Mouse (Mus musculus) adrenal gland, adult 10 weeks (tissue): ENCODE results near the gene BC025920. TPM values are rescaled to one million over a fixed set of nuclear protein-coding genes. Genes with fewer than 3 reads are reported as not detected.

ENCODE experiments used
- polyA plus RNA-seq: library from polyadenylated mRNA; stranded (reverse); fragments of 350-450 nt; fragmentation: Illumina TruSeq; extraction: RNeasy Lipid Tissue Mini Kit (QIAGEN cat#74804); gene quantifications from one replicate; pipeline ENCODE4 v1.2.3, GENCODE M21; 2014; ENCODE audit warnings: low read depth, low replicate concordance

Gene BC025920
- 1.3 TPM for polyA plus RNA-seq

DNA sequence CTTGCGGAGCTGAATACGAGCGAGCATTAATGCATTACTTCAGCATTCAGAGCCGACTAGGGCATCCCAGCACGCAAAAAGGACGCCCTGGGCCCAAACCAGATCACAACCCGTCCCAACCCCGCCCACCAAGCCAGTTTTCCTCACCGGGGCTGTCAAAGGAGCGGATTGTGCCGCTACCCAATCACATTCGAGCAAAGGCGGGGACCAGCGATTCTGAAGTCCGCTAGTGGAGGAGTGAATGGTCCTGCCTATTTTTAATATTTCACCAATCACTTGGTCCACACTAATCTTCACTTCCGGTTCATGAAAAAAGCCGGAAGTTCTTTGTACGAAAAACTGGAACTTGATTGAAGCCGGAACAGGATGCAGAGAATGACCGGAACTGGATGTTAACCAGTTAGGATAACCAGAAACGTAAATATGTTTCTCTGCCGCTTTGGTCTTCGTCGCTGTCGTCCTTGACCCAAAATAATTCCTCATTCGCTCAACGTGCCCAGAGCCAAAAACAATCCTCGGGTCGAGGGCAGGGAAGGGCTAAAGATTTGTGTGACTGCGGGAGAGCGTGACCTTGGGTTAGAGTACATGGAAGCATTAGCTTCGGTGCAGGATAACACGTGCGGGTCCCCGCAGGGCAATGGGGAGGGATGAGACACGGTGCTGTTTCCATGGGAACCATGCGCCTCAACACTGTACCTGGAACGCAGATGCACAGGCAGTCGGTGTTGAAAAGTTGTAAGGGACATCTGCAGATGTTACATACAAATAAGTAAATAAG, at the start of gene BC025920:
Gene BC025920 (plus strand): TSS at position 297 of the 778 bp plus-strand sequence.

DNA sequence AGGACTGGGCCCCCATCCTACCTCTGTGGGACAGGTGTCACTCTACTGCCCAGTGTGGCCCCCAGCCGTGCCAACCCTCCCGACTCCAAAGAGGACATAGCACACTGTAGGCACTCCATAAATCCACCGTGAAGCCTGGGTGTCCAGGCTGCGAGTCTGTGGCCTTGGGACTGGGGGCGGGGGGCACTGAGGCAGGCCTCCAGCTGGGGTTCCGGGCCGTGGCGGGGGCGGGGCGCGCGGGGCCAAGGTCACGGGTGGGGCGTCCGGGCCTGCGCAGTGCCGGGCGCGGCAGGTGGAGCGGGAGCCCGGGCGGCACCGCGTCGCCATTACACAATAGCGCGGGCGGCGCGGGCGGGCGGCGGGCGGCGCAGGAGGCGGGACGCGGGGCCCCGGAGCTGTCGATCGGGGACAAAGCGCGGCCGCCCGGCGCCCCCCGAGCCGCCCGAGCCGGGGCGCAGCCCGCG, 46.9 kb upstream of the BC025920 start, which contains the start of gene Aes:
Gene Aes (plus strand): TSS at position 326 of the 464 bp plus-strand sequence.

DNA sequence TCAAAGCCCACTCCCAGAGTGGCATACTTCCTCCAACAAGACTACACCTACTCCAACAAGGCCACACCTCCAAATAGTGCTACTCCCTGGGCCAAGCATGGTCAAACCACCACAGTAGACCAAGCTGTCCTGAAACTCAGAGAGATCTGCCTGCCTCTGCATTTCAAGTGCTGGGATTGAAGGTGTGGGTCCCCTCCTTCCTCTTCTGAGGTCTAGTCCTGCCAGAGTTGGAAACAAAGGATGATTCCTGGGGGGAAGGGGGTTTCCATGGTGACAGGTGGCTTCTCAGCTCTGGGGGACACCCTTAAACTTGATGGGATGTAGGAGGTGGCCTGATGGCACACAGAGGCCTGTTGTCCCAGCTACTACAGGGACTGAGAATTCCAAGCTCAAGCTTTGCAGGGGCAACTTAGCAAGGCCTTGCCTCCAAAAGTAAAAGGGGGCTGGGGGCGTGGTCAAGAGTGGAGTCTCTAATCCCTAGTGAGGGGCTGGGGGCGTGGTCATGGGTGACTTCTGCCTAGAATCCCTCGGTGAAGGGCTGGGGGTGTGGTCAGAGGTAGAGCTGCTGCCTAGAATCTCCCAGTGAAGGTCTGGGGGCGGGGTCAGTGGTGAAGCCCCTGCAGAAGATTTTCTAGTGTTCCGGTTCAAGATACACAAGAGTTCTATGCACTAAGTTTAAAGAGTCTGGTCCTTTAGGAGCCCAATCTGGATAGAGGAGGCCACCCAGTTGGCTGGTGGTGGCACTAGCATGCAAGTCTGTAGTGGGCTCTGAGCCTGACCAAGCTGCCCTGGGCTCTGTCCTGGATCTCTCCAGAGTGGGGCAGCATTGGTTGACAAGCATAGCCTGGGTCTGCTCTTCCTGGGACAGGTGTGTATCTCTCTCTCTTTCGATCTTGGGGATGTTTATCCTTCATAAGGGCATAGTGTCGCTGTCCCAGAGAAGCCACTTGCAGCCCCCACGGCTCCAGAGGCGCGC, 31.7 kb upstream of the BC025920 start, which contains the start of gene Tle2:
Gene Tle2 (plus strand): TSS at position 481 of the 976 bp plus-strand sequence.

DNA sequence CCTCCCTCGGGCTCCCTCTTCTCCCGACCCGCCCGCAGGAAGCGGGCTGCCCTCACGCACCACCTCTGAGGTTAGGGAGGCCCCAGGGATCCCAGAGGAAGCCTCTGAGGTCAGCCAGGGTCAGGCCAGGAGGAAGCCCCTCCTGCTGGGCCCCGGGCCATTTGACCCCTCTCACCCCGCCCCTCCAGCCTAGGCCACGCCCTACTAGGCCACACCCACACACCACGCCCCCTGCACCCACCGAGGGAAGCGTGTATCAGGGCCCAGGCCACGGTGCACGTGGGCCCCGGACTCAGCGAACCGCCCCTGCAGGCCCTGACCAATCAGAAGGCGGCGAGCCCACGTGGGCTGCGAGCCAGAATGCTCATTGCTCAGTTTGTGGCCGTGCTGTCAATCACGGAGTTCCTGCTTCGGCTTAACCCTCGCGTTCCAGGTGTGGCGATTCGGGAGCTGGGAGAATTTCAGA, 5.3 kb upstream of the BC025920 start, which contains the start of gene Tle6:
Gene Tle6 (minus strand): TSS at position 336 of the 466 bp plus-strand sequence.

DNA sequence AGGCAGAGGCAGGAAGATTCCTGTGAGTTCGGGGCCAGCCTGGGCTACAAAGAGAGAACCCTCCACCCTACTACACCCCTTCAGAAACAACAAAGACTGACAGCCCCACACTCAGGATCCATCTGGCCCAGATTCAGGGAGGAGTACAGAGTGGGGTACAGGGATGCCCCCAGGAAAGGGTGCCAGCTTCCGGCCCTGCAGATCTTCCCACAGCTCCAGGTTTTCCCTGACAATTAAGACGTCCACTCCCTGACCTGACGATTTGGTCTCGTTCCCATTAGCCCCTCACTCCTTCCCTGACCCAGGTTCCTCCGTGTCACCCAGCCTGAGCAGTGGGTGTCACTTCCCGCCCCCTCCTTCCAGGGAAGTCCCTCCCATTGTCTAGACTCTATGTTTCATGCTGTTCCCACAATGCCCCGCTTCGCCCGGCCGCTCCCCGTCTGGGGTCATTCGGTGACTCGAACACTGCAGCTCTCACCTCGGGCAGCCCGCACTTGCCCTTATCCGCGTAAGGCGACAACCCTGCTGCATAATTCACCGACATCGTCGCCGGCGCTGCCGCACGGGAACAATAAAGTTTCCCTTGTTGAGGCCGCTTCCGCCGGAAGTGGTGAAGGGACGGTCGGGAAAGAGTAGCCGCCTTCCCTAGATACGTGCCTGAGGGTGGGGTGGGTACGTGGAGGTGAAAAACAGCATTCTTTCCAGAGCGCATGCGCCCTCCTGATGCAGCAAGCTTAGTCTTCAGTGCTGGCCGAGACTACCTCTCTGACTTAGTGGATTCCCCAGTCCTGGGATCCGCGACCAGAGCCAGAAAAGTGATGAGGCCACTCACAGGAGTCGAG, 21.1 kb downstream of the BC025920 start, which contains the start of gene Sirt6:
Gene Sirt6 (minus strand): TSS at position 804 of the 842 bp plus-strand sequence.

DNA sequence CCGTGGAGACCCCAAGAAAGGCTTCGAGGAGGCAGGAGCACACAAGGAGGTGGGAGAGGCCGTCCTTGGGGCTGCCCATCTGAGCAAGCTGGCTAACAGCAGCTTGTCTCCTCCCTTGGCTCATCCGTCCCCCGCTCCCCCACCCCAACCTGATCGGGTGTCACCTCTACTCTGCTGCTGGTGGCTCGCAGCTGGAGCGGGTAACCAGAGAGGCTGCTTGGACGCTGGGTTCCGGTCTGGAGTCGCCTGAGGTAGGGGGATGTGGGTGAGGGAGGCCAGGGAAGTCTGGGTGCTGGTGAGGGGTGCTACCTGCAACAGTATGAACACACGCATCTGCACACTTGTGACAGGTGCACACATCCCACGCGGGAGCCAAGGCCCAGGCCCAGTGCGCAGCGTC, 22.3 kb downstream of the BC025920 start, which contains the start of gene Ankrd24:
Gene Ankrd24 (plus strand): TSS at position 151 of the 400 bp plus-strand sequence.

DNA sequence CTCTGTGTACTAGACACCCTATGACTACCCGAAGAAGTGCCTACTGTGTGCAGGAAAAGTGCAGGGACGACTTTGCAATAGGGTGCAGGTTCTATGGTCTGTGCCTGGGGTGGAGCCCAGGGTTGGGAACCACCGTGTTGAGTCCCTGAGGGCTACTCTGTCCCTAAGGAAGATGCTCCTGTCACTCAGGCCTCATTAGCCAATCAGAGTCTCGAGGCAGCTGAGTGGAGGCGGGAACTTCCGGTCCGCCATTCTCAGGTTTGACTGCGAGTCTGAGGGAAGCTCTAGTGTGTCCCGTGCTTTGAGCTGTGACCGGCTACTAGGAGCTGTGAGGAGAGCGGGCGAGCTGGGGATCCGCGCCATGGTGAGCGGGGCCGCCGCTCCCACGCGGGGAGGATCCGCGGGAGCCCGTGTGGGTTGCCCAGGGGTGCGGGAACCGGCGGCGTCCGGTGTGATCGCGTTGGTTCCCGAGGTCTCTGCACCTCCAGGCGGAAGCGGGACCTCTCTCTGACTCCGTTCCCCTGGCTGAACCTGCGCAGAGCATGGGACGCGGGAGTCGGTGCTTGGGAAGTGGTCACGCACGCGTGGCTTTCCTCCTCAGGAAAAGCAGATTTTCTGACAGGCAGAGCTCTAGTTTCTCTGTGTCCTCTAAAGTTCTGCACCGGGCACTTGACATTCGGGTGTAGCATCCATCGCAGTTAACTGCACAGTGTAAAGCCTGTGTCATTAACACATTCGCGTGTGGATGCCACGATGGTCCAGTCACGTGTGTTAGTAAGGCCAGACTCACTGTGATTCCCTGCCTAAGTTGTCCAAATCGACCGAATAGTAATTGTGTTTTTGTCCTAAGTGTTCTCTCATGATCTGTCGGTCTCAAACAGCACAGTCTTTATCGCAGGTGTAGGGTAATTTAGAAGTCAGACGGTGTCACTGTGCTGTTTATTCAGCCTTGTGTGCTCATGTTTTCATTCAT, 43.0 kb downstream of the BC025920 start, which contains the start of gene Gm10778:
Gene Gm10778 (plus strand): TSS at position 257 of the 973 bp plus-strand sequence.

Other genes starting within 250 kb of the BC025920 start
- gene Mfsd12, start 248.8 kb upstream of the BC025920 start, polyA plus RNA-seq, result 0.23 TPM
- gene 4930404N11Rik, start 240.5 kb upstream of the BC025920 start, polyA plus RNA-seq, result not detected
- 0.35 TPM for gene Fzr1, start 227.8 kb upstream of the BC025920 start, polyA plus RNA-seq
- gene Dohh, start 221.8 kb upstream of the BC025920 start, polyA plus RNA-seq, result not detected
- gene Gm48551, start 221.8 kb upstream of the BC025920 start, polyA plus RNA-seq, result not detected
- gene Gm48552, start 217.3 kb upstream of the BC025920 start, polyA plus RNA-seq, result not detected
- gene Smim24, start 213.2 kb upstream of the BC025920 start, polyA plus RNA-seq, result not detected
- 16.6 TPM for gene Nfic, start 150.6 kb upstream of the BC025920 start, polyA plus RNA-seq
- gene Celf5, start 123.6 kb upstream of the BC025920 start, polyA plus RNA-seq, result 0.23 TPM
- not detected for gene Ncln, start 109.9 kb upstream of the BC025920 start, polyA plus RNA-seq
- gene S1pr4, start 106.1 kb upstream of the BC025920 start, polyA plus RNA-seq, result not detected
- not detected for gene Gna15, start 82.0 kb upstream of the BC025920 start, polyA plus RNA-seq
- gene Gna11, start 61.1 kb upstream of the BC025920 start, polyA plus RNA-seq, result 4.8 TPM
- 30.2 TPM for gene Aes, start 46.8 kb upstream of the BC025920 start, polyA plus RNA-seq
- 4.4 TPM for gene Tle2, start 31.7 kb upstream of the BC025920 start, polyA plus RNA-seq
- gene Tle6, start 5.2 kb upstream of the BC025920 start, polyA plus RNA-seq, result 2.6 TPM
- gene Sirt6, start 21.5 kb downstream of the BC025920 start, polyA plus RNA-seq, result not detected
- gene Ankrd24, start 22.3 kb downstream of the BC025920 start, polyA plus RNA-seq, result 3.0 TPM
- gene Gm10778, start 42.8 kb downstream of the BC025920 start, polyA plus RNA-seq, result 14.4 TPM
- gene Zfp433, start 98.6 kb downstream of the BC025920 start, polyA plus RNA-seq, result 30.4 TPM
- 15.6 TPM for gene Gm3055, start 164.9 kb downstream of the BC025920 start, polyA plus RNA-seq
- 3.4 TPM for gene Gm4767, start 205.9 kb downstream of the BC025920 start, polyA plus RNA-seq